Mouse (Mus musculus) embryonic facial prominence, embryonic 14.5 days (tissue): ENCODE data around the gene Atoh8. TPM values are rescaled to one million over a fixed set of nuclear protein-coding genes. Genes with fewer than 3 reads are reported as not detected.

Experiments used
- ATAC-seq: fragments of 200-750 bp; cut with Nextera tagmentation; 2 replicates; pipeline ENCODE4 v1.8.0; 2017; ENCODE audit warnings: low read depth, moderate number of reproducible peaks, moderate TSS enrichment
- DNase-seq: peaks from one replicate; pipeline ENCODE4 v3.0.0-alpha.2; 2015; ENCODE audit warnings: low spot score
- H3K27ac ChIP-seq: fragments of 300-500 bp; sonication (generic); replicated peaks from 2 replicates; pipeline ENCODE4 v1.5.1; 2014; ENCODE audit warnings: low read depth, mild to moderate bottlenecking, low read length, moderate library complexity
- H3K27me3 ChIP-seq: fragments of 300-500 bp; sonication (generic); replicated peaks from 2 replicates; pipeline ENCODE4 v1.6.1; 2014; ENCODE audit warnings: low read length; ENCODE audit not compliant: control insufficient read depth, insufficient read depth
- H3K36me3 ChIP-seq: fragments of 300-500 bp; sonication (generic); 2 replicates; pipeline ENCODE4 v1.6.1; 2014; ENCODE audit warnings: low read length, mixed read lengths; ENCODE audit not compliant: control insufficient read depth, insufficient read depth
- H3K4me1 ChIP-seq: fragments of 300-500 bp; sonication (generic); 2 replicates; pipeline ENCODE4 v1.6.1; 2014; ENCODE audit warnings: antibody characterized with exemption, low read length; ENCODE audit not compliant: control insufficient read depth, insufficient read depth
- H3K4me2 ChIP-seq: fragments of 300-500 bp; sonication (generic); 2 replicates; pipeline ENCODE4 v1.6.1; 2014; ENCODE audit warnings: low read depth, mild to moderate bottlenecking, low read length, moderate library complexity, mixed read lengths
- H3K4me3 ChIP-seq: fragments of 300-500 bp; sonication (generic); 2 replicates; pipeline ENCODE4 v1.5.1; 2014; ENCODE audit warnings: low read depth, mild to moderate bottlenecking, low read length
- H3K9ac ChIP-seq: fragments of 300-500 bp; sonication (generic); 2 replicates; pipeline ENCODE4 v1.6.1; 2014; ENCODE audit warnings: low read depth, mild to moderate bottlenecking, low read length, moderate library complexity, mixed read lengths
- H3K9me3 ChIP-seq: fragments of 300-500 bp; sonication (generic); 2 replicates; pipeline ENCODE4 v1.6.1; 2016; ENCODE audit warnings: low read length; ENCODE audit not compliant: control insufficient read depth
- WGBS: fragments of 180-500 bp; shearing (Covaris S2); extraction: QIAGEN DNeasy Blood & Tissue Kit; methylation state at CpG from one replicate; pipeline ENCODE4 v1.1.7; 2014; 5-methylcytosine and 5-hydroxymethylcytosine counted together
- polyA plus RNA-seq: library from polyadenylated mRNA; unstranded; fragments of >200 nt; fragmentation: Nextera tagmentation; extraction: Ambion mirVana; gene quantifications from 2 replicates; pipeline ENCODE4 v1.2.1, GENCODE M21; 2014

Gene Atoh8
- polyA plus RNA-seq, 1 experiment from 2014 or later = 12.9 TPM

DNA sequence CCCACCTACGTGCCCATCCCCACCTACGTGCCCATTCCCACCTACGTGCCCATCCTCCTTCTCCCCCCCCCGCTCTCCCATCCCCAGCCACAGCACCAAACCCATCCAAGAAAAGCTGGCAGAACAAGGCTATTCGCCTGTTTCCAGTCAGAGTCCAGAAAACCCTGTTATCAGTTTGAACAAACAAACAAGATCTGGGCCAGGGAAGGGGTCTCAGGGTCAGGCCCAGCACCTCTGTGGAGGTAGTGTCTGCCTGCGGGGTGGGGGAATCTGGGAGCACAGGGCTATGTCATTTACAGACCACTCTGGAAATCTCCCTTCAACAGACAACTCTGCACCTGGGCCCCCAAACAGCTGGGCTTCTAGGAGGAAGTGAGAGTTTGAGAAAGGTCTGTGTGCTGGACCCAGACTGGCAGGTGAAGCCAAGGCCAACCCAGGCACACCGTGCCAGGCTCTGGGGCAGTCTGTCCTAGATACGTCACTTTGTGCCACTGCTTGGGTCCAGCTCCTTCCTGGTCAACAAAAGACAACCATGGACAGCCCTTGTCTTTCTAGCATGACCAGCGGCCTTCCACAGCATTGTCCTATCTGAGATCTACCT lies 7.6 kb downstream of the Atoh8 start:
- Histone ChIP-seq H3K9me3 (no peaks in the 10 kb centered on the region), H3K36me3 (no peaks in the 10 kb centered on the region; the same call in 1 of the 2 replicates), H3K4me1 (peaks cover 23% of the 10 kb centered on the region), H3K4me3 (no peak overlapping the region), H3K27me3 (no peaks in the 10 kb centered on the region), H3K27ac (no peak overlapping the region), H3K4me2 (no peak overlapping the region), H3K9ac (no peak overlapping the region)
- 83% methylated on average over 9 of the region's 9 CpGs for WGBS
- ATAC-seq (no peak), DNase-seq (no peak)

DNA sequence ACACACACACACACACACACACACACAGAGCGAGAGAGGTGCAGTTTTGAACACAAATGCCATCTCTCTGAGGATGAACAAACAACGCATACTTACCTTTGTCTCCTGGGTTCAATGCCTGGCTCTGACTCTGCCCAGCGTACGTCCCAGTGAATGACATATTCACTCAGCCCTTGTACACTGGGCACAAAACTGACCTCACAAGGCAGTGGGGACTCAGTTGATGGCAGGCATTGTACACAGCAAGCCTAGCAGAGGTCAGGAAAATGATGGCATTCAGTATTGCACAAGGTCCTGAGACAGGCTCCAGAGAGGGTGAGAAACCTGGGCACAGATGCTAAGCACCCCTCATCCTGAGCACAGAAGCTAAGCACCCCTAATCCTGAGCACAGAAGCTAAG lies 8.4 kb downstream of the Atoh8 start:
- Histone ChIP-seq H3K27ac (no peak overlapping the region), H3K4me1 (peaks cover 24% of the 10 kb centered on the region), H3K4me3 (no peak overlapping the region), H3K9ac (no peak overlapping the region), H3K9me3 (no peaks in the 10 kb centered on the region), H3K36me3 (no peaks in the 10 kb centered on the region; the same call in 1 of the 2 replicates), H3K4me2 (no peak overlapping the region), H3K27me3 (no peaks in the 10 kb centered on the region)
- DNase-seq = no peak
- WGBS = 89% methylated on average over 3 of the region's 4 CpGs
- ATAC-seq = no peak

DNA sequence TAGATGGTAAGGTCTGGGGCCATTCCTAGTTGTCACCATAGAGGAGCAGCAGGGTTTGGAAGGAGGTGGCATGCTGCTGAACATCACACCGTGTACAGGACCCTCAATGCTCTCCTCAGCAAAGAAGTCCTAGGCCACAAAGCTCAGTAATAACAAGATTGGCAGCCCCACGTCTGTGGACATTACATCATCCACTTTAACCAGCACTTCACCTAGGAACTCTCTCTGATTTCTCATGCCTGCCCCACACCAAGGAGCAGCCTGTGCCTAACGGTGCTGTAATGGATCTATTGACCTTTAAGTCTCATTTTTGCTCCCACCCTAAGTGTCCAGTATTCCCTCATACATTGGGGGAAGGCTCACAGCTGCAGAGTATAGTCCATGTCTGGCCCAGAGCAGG lies 9.7 kb downstream of the Atoh8 start:
- Histone ChIP-seq H3K4me1 (peaks cover 16% of the 10 kb centered on the region), H3K9ac (no peak overlapping the region), H3K27ac (no peak overlapping the region), H3K9me3 (no peaks in the 10 kb centered on the region), H3K4me3 (no peak overlapping the region), H3K4me2 (no peak overlapping the region), H3K36me3 (no peaks in the 10 kb centered on the region; the same call in 1 of the 2 replicates), H3K27me3 (no peaks in the 10 kb centered on the region)
- DNase-seq (no peak), ATAC-seq (no peak)
- 76% methylated on average over 3 of the region's 3 CpGs for WGBS

DNA sequence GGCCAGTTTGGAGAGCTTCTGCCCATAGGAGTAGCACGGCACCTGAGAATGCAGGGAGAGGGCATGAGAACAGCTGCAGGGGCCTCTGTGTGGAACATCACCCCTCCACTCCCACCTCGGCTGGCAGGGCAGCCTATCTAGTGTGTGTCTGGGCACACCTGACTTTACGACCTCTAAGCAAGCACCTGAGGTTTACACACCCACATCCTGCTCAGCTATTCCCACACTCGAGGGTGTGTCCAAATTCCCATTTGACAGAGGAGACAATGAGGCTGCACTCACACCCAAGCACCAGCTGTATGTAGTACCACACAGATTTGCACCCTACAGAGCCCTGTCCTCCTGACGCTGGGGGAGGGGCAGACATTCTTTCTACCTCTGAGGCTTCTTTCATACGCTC lies 11.5 kb downstream of the Atoh8 start:
- no peak overlapping the region for H3K4me3 ChIP-seq
- 60% methylated on average over 6 of the region's 6 CpGs for WGBS
- DNase-seq (no peak), ATAC-seq (no peak)
- H3K4me2 ChIP-seq = no peak overlapping the region
- no peaks in the 10 kb centered on the region for H3K27me3 ChIP-seq
- H3K4me1 ChIP-seq = peaks cover 32% of the 10 kb centered on the region
- H3K36me3 ChIP-seq = no peaks in the 10 kb centered on the region; the same call in 1 of the 2 replicates
- no peak overlapping the region for H3K9ac ChIP-seq
- H3K27ac ChIP-seq = no peak overlapping the region
- no peaks in the 10 kb centered on the region for H3K9me3 ChIP-seq

DNA sequence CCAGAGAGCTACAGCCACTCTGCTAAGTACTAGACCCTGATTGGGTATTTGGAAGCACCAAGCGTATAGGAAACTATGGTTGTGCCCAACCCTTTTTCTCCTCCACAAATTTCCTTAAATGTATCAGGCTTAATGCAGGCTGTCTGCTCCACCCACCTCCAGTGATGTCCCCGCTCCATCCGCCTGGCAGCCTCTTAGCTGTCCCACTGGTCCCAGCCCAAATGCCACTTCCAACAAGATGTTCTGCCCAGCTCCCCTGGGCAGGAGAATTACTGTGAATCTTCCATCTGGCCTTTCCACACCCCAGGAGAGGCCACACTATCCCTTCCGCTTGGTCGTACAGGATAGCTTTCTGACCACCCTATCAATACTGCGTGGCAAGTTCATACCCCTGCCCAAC lies 12.5 kb downstream of the Atoh8 start:
- Histone ChIP-seq H3K36me3 (no peaks in the 10 kb centered on the region; the same call in 1 of the 2 replicates), H3K4me1 (peaks cover 42% of the 10 kb centered on the region), H3K27me3 (no peaks in the 10 kb centered on the region), H3K9ac (no peak overlapping the region), H3K27ac (no peak overlapping the region), H3K4me3 (no peak overlapping the region), H3K9me3 (no peaks in the 10 kb centered on the region), H3K4me2 (no peak overlapping the region)
- DNase-seq (no peak), ATAC-seq (no peak)
- WGBS = 72% methylated on average over 6 of the region's 6 CpGs

DNA sequence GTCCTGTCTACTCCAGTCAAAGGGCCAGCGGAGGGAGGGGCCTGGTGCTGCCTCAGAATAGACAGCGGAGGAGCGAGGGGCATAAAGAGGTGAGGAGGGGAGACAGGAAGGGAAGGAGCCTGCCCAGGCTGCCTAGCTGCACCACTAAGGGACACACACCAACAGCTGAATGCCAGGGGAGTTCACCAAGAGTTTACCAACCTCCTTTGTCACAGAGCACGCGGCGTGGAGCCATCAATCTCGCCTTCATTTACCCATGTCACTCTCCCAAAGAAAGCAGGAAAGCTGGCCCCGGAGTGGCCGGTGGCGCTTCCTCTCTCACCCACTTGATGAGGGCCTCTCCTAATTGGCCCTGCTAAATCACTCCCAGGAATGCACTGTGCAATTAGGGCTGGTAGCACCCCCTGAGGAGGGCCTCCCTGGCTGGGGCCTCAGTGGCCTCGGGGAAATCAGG lies 13.1 kb downstream of the Atoh8 start:
- Histone ChIP-seq H3K4me1 (peaks cover 48% of the 10 kb centered on the region), H3K4me2 (no peak overlapping the region; the same call in 1 of the 2 replicates), H3K9ac (no peak overlapping the region), H3K36me3 (no peaks in the 10 kb centered on the region; the same call in 1 of the 2 replicates), H3K4me3 (no peak overlapping the region), H3K9me3 (no peaks in the 10 kb centered on the region), H3K27me3 (no peaks in the 10 kb centered on the region), H3K27ac (no peak overlapping the region)
- ATAC-seq = peak; percentile 80
- peak; percentile 74 for DNase-seq
- WGBS = 21% methylated on average over 7 of the region's 11 CpGs

DNA sequence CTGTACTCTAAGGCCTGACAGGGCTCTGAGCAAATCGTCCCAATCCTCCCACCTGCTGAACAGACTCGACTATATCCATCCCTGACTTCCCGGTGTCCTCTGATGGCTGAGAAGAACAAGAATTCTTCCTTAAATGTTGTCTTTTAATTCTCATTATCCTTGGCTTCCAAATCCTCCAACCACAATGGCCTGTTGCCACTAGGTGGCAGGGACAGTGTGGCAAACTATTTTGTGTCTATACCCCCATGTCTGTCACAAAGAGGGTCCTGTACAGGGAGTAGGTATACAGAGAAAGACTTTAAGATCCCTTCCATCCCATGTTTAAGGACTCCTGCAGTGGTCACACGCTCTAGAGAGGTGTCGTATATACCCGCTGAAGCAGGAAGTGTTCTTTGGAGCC lies 14.1 kb downstream of the Atoh8 start:
- no peaks in the 10 kb centered on the region; the same call in 1 of the 2 replicates for H3K36me3 ChIP-seq
- WGBS = 58% methylated on average over 6 of the region's 6 CpGs
- H3K27ac ChIP-seq = no peak overlapping the region
- H3K4me2 ChIP-seq = no peak overlapping the region
- H3K9me3 ChIP-seq = no peaks in the 10 kb centered on the region
- no peaks in the 10 kb centered on the region for H3K27me3 ChIP-seq
- no peak for ATAC-seq
- no peak overlapping the region for H3K9ac ChIP-seq
- no peak for DNase-seq
- H3K4me1 ChIP-seq = peaks cover 52% of the 10 kb centered on the region
- H3K4me3 ChIP-seq = no peak overlapping the region

DNA sequence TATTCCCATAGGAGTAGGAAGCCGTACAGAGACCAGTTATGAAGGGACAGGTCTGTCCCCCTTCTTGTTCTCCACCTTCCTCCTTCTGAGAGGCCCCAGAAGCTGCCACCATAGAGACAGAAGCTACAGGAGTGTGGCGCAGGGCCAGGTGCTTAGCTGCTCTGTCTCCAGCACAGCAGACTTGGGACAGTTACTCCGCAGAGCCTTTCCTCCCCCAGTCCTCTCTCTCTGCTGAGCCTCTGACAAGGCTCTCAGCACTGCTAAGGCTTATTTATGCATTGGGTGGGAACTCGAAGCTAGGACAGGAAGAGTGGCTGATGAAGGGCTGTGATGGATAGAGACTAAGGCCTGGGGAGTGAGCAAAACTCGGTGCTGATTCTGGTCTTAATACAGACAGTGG lies 15.8 kb downstream of the Atoh8 start:
- peaks cover 69% of the 10 kb centered on the region for H3K4me1 ChIP-seq
- H3K4me2 ChIP-seq = no peak overlapping the region
- H3K36me3 ChIP-seq = no peaks in the 10 kb centered on the region; the same call in 1 of the 2 replicates
- no peak overlapping the region for H3K27ac ChIP-seq
- no peak for ATAC-seq
- 49% methylated on average over 5 of the region's 5 CpGs for WGBS
- H3K27me3 ChIP-seq = no peaks in the 10 kb centered on the region
- no peak overlapping the region for H3K4me3 ChIP-seq
- no peak for DNase-seq
- no peak overlapping the region for H3K9ac ChIP-seq
- H3K9me3 ChIP-seq = no peaks in the 10 kb centered on the region

DNA sequence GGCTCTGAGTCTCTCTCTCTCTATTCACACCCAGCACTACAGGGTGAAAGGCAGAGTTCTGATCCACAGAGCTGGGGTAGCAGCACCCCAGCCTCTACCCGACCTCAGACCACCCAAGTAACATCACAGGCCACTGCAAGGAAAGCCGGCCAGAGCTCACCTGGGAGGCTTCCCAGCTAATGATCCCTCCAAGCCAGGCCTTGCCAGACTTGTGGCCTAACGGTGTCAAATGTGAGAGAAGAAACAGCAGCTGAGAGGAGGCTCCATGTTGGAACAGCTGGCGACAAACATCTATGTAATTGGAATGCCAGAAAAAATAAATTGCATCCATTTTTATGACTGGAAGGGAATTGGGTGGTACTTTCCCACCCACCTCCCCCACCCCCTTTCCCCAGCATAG lies 17.1 kb downstream of the Atoh8 start:
- Histone ChIP-seq H3K9ac (no peak overlapping the region), H3K27ac (peak overlapping the region; percentile 60; the same call in 1 of the 2 replicates), H3K4me2 (no peak overlapping the region), H3K4me3 (no peak overlapping the region), H3K27me3 (no peaks in the 10 kb centered on the region), H3K36me3 (no peaks in the 10 kb centered on the region; the same call in 1 of the 2 replicates), H3K4me1 (peaks cover 75% of the 10 kb centered on the region), H3K9me3 (no peaks in the 10 kb centered on the region)
- ATAC-seq = no peak
- DNase-seq = peak; percentile 68
- WGBS = 35% methylated on average over 4 of the region's 4 CpGs
